Mouse (Mus musculus) CH12.LX (cell line): ENCODE data around the gene Gmds.

Experiments
- CHD1 ChIP-seq: IDR thresholded peaks from 2 replicates; pipeline ENCODE4 v1.6.1; 2012; ENCODE audit warnings: low read depth, low read length, improper control_type of control experiment, inconsistent platforms
- CHD2 ChIP-seq: IDR thresholded peaks from 2 replicates; pipeline ENCODE4 v1.6.1; 2011; ENCODE audit warnings: low read length, improper control_type of control experiment
- CTCF ChIP-seq, 2 experiments: IDR thresholded peaks in 1 of 2; conservative IDR thresholded peaks in 1 of 2; 2 replicates each; pipeline ENCODE4 v1.5.1; 2011 to 2012; ENCODE audit warnings: low read depth in 2 of 2, low read length in 2 of 2, improper control_type of control experiment in 1 of 2, inconsistent platforms in 1 of 2, mild to moderate bottlenecking in 1 of 2, moderate library complexity in 1 of 2
- E2F4 ChIP-seq: IDR thresholded peaks from 2 replicates; pipeline ENCODE4 v1.6.1; 2011; ENCODE audit warnings: low read depth, low read length, improper control_type of control experiment; ENCODE audit not compliant: insufficient replicate concordance
- ETS1 ChIP-seq: conservative IDR thresholded peaks from 2 replicates; pipeline ENCODE4 v1.6.1; 2012; ENCODE audit warnings: low read depth, mild to moderate bottlenecking, inconsistent platforms, low read length, improper control_type of control experiment, moderate library complexity
- MAFK ChIP-seq: IDR thresholded peaks from 2 replicates; pipeline ENCODE4 v1.6.1; 2011; ENCODE audit warnings: low read length, improper control_type of control experiment; ENCODE audit not compliant: insufficient replicate concordance
- MAX ChIP-seq: IDR thresholded peaks from 2 replicates; pipeline ENCODE4 v1.6.1; 2011; ENCODE audit warnings: low read length, improper control_type of control experiment
- NELFE ChIP-seq: IDR thresholded peaks from 2 replicates; pipeline ENCODE4 v1.6.1; 2011; ENCODE audit warnings: low read depth, low read length, improper control_type of control experiment
- POLR2A ChIP-seq: IDR thresholded peaks from 2 replicates; pipeline ENCODE4 v1.6.1; 2011; ENCODE audit warnings: low read depth, mild to moderate bottlenecking, improper control_type of control experiment, low read length
- SIN3A ChIP-seq: IDR thresholded peaks from 2 replicates; pipeline ENCODE4 v1.6.1; 2012; ENCODE audit warnings: low read length, improper control_type of control experiment, inconsistent platforms
- UBTF ChIP-seq: IDR thresholded peaks from 2 replicates; pipeline ENCODE4 v1.6.1; 2012; ENCODE audit warnings: low read depth, mild to moderate bottlenecking, inconsistent platforms, low read length, improper control_type of control experiment, moderate library complexity
- USF1 ChIP-seq: IDR thresholded peaks from 2 replicates; pipeline ENCODE4 v1.6.1; 2014; ENCODE audit warnings: low read depth, mild to moderate bottlenecking, inconsistent platforms, low read length, improper control_type of control experiment
- ZKSCAN1 ChIP-seq: IDR thresholded peaks from 2 replicates; pipeline ENCODE4 v1.6.1; 2012; ENCODE audit warnings: low read depth, inconsistent platforms, low read length, improper control_type of control experiment, borderline replicate concordance

DNA sequence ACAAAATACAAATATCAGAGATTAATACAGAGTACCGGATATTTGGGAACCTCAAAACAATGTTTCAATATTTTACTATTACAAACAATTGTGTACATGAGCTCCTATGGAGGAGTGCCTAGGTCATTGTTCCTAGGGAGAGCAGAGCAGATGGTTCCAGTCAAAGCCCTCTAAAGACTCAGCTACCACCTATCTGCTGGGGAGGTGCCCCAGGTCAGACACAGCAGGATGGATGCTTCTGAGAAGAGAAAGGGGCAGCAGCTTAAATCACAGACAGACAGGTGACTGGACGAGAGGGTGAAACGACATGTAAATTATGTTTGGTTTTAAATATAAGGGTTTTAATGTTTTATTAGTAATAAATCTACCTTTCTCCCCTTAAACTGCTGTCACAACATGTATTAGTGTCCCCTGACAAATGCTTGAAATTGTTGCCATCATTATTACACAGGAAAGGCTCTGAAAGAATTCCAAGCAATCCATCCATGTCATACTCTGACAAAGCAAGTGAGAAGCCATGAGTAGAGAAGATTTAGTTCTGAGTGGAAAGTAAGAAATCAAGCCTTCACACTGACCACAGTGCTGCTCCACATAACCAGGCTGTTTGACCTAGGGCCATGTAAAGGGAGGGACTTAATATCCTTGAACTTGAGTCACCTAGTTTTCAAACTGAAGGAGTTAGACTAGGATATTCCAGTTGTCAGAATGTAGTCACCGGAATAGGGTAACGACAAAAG lies 131.2 kb downstream of the Gmds start:
- TF ChIP-seq CHD2 (no peak), ZKSCAN1 (no peak), E2F4 (no peak), USF1 (no peak), MAFK (no peak), POLR2A (no peak), CTCF (conservative IDR thresholded peaks at IDR 0.05 in 1 of 2, IDR thresholded peaks at IDR 0.05 in 1 of 2; ENCODE audit: low read depth in 2 of 2, low read length in 2 of 2) (no peak), UBTF (no peak), MAX (no peak), SIN3A (no peak), NELFE (no peak), CHD1 (no peak), ETS1 (no peak)
